Mouse (Mus musculus) small intestine, adult 2 months (tissue): ENCODE results near the gene Mbnl1.

Experiments used
- CTCF ChIP-seq: fragments of 200-500 bp; IDR thresholded peaks from 2 replicates; pipeline ENCODE4 v1.5.1; 2012; ENCODE audit warnings: low read depth, mild to moderate bottlenecking, control low read depth, inconsistent platforms, low read length, moderate library complexity, mixed read lengths; ENCODE audit not compliant: insufficient replicate concordance, insufficient read length; ENCODE audit errors: extremely low read depth
- POLR2A ChIP-seq: fragments of 200-500 bp; IDR thresholded peaks from 2 replicates; pipeline ENCODE4 v1.6.1; 2012; ENCODE audit warnings: low read depth, mild to moderate bottlenecking, control low read depth, inconsistent platforms, low read length, moderate library complexity

DNA sequence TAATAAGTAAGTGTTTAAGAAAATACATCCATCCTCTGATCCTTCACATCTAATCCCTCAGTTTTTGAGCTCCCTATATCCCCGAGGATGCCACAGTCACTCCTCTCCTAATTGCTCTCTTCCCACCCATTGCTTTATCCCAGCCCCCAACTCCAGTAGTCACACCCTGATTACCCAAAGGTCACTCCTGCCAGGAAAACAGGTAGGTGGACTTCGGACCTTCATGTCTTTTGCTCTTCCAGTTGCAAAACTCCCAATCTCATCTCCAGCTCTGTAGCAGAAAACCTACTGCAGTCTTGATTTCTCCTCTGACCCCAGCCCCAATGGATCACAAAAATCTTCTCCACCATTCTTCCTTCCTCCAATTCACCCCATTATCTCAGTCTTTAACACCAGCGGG, 169.6 kb downstream of the Mbnl1 start:
- no peak for TF ChIP-seq CTCF
- no peak for TF ChIP-seq POLR2A
